Mouse (Mus musculus) spleen, adult 18-20 months (tissue): Measurements from ENCODE around the gene Gm7102.
"Not testable (repeated sequence)": the region's sequence is repeated elsewhere in the genome, so short reads cannot be mapped to it uniquely, and the experiment has no call there.

Experiments used
- DNase-seq, 2 experiments: peaks; one replicate each; pipeline ENCODE4 v3.0.0; 2022; ENCODE audit warnings: mixed read lengths in 2 of 2

Gene Gm7102

DNA sequence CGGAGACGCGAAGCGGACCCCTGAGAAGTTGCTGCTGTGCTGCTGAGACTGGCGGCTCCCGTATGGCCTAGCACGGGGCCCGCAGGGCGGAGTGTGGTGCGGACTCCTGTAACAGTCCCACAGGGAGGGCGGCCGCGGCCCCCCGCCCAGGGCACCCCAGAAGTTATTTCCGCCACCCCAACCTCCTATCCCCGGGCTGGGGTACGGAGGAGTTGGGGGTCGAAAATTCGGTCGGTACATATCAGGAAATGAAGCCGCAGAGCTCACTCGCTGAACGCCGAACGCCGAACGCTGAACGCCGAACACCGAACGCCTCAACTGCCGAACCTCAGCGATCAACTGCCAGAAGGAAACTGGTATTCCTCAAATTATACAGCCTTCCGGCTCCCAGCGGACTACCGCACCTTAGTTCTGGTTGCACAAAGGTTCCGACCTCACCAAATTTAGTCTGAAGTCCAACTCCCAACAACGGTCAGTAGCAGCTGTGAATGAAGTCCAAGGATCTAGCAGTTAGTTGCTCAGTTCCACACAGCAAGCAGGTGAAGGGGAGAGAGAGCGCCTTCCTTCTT lies at the start of gene Gm7102:
Gm7102 (minus strand) TSS at position 554 of the 569 bp plus-strand sequence.
- DNase-seq: no peak

- peak in 1 of 2 experiments; percentile 38 for DNase-seq
Observed at GRCm38 (mm10) chr19:61224678-61225525, 48.8 kb upstream of the Gm7102 start.

- no peak for DNase-seq
Observed at GRCm38 (mm10) chr19:61223706-61224328, 47.7 kb upstream of the Gm7102 start.

- not testable (repeated sequence) for DNase-seq
Observed at GRCm38 (mm10) chr19:61207506-61207905, 31.4 kb upstream of the Gm7102 start.

- DNase-seq: peak; percentile 17 to 52
Observed at GRCm38 (mm10) chr19:61199836-61200235, 23.7 kb upstream of the Gm7102 start.

DNA sequence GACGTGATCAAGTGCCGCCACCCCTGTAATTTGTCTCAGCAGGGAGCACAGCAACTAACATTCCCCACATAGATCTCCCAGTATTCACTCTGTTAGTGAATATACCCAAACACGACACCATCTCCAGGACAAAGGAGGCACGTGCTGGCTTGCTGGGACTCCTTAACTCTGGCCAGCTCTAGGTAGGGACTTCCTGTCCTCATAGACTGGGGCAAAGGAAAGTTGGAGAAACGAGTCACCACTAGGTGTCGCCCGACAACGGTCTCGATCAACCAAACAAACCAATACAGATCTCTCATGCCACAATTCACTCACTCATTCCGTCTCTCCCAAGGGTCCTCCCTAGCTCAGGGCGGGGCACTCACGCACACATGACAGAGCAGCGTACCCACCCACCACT lies 23.2 kb upstream of the Gm7102 start:
- peak; percentile 74 to 91 for DNase-seq

GRCm38 (mm10) chr19:61183590-61183989 lies 7.5 kb upstream of the Gm7102 start, which contains the start of gene Gm6020:
Gene Gm6020 (plus strand): TSS chr19:61183890.
- not testable (repeated sequence) for DNase-seq

DNA sequence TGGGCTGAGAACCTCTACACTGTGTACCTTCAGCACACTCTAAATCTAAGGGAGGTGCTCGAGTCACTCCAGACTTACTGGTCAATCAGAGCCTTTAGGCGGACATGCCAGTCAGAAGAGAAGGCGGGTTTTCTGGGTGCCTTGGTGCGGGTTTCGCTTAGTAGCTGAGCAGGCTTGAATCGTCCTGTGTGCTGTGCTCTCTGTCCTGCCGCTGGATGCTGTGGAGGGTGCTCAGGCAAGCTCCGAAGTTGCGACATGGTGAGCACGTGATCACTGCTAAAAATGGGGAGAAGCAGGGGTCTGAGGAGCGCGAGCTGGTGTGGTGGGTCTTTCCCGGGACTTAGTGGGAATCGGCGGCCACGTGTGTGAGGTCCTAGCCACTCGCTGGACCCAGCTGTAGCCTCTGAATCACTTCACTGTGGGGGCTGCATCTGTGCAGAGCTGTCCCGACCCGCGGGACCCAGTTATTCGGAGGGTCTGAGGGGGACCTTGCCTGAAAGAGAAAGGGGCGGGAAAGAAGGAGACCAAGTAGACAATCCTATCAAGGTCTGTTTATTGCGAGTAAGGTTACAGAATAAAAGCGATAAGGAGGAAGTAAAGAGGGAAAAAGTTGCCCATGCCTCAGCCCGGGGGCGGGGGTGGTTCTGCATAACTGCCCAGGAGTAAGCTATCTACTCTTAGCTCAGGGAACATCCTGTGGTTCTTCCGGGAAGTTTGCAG lies 24.2 kb downstream of the Gm7102 start:
- peak; percentile 68 to 73 for DNase-seq

DNA sequence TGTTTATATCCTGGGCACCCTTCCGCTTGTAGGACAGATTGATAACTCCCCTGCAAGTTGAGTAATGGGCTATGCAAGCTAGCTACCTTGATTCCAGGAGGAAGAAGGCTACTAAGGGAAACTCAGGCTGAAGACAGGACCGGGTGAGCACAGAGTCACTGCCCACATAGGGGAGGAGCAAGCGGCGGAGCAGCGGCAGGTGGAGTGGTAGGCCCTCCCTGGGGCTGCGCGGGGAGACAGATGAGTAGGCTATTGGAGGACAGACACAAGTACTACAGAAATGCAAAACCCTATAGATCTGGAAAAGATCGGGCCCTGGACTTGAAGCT lies 24.8 kb downstream of the Gm7102 start:
- peak; percentile 38 to 44 for DNase-seq

DNA sequence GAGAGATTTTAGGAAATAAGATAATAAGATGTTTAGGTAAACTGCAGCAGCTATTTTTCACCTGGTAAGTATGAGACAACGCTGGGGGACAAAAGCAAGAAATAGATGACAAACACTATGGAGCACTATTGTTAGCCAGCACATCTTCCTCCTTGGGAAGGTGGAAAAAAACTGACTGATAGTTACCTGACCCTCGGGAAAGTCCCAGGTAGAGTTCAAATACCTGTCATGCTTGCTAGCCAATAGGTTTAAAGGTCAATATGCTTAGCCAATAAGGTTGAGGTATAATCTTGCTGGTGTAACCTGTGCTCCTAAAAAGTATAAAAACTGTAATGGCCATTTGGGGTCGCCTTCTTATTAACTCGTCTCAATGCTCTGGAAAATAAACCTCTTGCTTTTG lies 34.8 kb downstream of the Gm7102 start:
- DNase-seq: no peak

- DNase-seq: peak; percentile 63 to 69
Observed at GRCm38 (mm10) chr19:61140342-61141206, 35.5 kb downstream of the Gm7102 start, which contains the start of gene Zfp950. Gene Zfp950 (minus strand): TSS chr19:61140840.

GRCm38 (mm10) chr19:61138655-61139054 lies 37.5 kb downstream of the Gm7102 start:
- DNase-seq: no peak

DNA sequence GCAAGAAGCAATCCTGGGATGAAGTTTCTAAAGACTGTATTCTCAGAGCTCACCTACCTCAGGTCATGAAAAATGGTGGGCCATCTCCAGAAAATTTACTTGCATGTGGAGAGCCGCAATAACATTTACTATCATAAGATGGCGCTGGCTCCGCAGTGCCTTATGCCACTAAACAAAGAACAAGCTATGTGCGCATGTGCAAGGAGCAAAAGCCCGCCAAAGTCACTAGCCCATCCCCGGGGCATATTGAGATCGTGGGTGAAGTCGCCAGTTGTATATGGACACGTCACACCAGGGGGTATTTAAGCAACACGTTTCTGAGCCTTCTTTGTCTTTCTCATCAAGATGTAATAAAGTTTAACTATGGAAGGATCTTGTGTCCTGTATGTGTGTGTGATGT lies 45.0 kb downstream of the Gm7102 start:
- DNase-seq: no peak
